Mouse (Mus musculus): ENCODE results near the gene Uck1.

Uck1 gene

GRCm38 (mm10) chr2:32258887-32259533, 949 bp downstream of the Uck1 start:
- DNase-seq: no peak

DNA sequence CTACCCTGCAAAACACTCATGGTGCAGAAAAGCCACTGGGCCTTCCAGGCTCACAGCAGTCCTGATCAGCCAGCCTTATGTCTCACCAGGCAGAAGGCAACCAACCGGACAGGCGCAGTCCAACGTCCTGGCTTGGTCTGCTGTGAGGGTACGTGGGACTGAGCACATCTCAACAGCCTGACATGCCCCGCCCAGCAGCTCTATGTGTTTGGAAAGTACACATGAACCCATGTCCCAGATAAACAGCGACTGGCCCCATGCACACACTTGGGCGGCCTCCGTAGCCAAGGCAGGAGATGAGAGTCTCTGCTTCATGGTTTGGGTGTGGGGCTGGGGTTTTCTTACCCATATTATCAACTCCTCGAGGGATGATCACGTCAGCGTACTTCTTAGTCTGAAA, 3.7 kb downstream of the Uck1 start:
- DNase-seq: no peak

- no peak for DNase-seq
Observed at GRCm38 (mm10) chr2:32254563-32254962, 5.4 kb downstream of the Uck1 start.

DNA sequence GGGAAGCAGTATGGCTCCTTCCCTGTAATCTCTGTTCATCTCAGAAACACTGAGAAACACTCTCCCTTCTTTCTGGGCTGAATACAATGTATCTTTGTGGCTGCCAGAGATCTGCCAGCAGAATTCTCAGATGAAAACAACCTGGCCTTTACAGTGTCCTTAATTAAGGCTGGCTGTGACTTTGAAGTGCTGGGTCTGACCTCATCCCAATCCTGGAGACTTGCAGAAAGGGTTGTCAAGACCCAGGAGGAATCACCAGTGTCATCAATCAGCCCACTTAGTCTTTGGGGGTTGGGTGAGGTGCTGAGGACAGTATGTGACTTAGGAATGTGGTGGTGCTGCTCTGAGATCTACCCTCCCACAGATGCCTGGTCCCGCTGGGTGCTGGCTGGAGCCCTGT, 6.6 kb downstream of the Uck1 start:
- DNase-seq: no peak

GRCm38 (mm10) chr2:32252658-32253057, 7.3 kb downstream of the Uck1 start:
- no peak for DNase-seq

GRCm38 (mm10) chr2:32251791-32252527, 8.0 kb downstream of the Uck1 start:
- DNase-seq: no peak

DNA sequence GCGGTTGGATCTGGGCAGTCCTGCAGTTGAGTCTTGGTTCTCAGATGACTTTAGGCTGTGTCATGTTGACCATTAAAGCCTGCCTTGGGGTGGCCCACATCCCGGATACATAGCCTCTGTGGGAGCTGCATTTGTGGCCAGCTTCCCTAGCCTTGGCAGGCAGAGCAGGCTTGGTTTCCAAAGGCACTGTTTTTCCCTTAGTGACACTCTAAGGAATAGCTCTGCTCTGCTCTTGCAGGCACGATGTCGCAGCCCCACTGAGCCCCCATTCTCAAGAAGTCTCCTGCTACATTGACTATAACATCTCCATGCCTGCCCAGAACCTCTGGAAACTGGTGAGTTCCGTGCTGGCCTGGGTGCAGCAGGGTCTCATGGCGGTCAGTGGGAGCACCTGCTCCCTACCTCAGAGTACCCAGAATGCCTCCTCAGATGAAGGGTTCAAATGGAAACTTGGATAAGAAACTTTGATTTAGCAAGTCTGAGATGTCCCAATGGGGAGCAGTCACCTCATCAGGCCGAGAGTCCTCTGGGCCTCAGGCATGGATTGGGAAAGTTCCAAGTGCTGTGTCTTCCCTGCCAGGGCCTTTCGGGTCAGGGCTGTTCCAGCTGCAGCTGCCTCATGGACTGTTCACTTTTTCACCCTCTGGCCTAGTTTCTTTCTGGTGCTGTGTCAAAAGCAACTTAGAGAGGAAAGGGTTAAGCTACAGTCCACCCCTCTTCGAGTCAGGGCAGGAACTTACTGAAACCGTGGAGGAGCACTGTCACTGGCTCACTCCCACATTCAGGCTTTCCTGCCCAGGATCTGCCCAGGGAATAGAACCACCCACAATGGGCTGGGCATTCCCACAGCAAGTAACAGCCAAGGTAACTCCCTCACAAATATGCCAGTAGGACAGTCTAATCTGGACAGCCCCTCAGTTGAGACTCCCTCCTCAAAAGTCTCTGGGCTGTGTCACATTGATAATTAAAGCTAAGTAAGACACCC, 11.3 kb downstream of the Uck1 start:
- no peak for DNase-seq

DNA sequence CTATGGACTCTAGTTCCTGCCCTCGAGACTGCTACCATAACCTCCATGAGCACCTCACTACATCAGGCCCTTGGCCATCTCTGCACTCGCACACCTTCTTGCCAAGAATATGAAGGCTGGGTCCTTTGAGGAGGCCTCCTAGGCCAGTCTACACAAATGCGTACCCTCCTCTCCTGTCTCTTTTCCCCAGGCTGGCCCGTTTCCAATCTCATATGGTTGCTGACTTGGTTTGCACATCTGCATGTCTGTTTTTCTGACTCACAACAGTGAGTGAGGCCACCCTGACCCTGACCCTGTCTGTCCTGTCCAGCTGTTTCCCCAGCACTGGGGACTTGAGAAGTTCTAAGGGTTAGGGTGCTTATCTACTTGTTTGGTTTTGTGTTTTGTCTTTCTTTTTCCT, 13.2 kb downstream of the Uck1 start:
- no peak for DNase-seq

- DNase-seq: no peak
Observed at GRCm38 (mm10) chr2:32242986-32243385, 17.0 kb downstream of the Uck1 start.

DNA sequence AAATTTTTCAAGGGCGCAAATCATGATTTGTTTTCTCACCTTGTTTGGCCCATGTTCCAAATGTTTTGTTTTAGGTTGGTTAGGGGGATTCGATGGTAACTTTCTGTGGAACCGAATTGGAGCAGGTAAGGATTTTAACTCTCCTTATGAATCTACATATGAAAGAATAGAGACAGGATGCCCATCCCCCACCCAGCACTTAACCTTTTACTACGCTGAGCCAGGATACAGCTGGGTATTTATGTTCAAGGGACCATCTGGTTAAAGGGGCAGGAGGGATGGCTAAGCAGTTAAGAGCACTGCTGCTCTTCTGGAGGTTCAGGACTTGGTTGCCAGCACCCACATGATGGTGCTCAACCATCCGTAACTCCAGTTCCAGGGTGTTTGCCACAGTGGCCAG, 19.4 kb downstream of the Uck1 start:
- DNase-seq: peak; percentile 50

GRCm38 (mm10) chr2:32238708-32239435, 21.1 kb downstream of the Uck1 start:
- DNase-seq: no peak

- DNase-seq: no peak
Observed at GRCm38 (mm10) chr2:32237571-32237970, 22.4 kb downstream of the Uck1 start.

DNA sequence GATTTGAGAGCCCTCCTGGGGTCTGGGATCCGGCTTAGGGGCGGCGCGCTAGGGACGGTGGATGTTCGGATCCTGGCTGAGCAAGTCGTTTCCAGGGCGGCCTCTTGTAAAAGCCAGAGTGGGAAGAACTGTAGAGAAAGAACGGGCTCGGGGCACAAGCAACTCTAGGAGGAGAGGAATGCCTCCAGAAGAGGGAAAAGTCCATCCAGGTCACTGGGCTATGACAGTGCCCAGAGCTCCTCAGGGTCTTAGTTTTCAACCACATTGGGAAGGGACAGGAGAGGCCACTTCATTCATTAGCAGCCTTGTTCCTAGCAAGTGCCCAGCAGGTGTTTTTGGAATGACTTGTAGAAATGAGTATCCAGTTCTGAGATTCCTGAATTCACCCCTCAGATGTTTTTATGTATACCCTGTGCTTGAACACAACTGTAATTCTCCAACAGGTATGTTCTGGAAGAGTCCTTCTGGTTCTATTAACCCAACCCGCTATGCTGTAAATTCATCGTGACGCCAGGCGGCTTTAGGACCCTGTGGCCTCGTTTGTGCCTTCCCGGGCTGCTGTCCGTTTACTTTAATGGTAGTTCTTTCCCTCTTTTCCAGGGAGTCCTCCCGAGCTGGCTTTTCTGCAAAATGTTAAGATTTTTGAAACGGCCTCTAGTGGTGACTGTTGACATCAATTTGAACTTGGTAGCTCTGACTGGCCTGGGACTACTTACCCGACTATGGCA, 23.0 kb downstream of the Uck1 start:
- DNase-seq: peak; percentile 45

GRCm38 (mm10) chr2:32235886-32236759, 23.8 kb downstream of the Uck1 start, which contains the start of gene Pomt1:
Gene Pomt1 (plus strand): TSS chr2:32236590.
- peak; percentile 92 for DNase-seq

DNA sequence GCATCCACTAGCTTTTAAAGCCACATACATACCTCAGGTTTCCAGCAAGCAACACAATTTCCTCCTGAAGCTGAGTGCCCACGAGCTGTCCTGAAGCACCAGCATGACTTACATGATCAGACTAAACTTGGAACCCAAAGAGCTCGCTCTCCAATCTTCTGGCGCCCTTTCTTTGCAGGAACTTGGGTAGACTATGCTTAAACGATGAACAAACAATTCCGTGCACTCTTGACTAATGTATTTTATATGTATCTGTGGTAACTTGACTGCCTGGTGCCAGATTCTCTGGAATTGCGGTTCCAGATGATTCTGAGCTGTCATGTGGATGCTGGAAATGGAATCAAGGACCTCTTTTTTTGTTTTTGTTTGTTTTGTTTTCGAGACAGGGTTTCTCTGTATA, 24.5 kb downstream of the Uck1 start:
- DNase-seq: no peak

DNA sequence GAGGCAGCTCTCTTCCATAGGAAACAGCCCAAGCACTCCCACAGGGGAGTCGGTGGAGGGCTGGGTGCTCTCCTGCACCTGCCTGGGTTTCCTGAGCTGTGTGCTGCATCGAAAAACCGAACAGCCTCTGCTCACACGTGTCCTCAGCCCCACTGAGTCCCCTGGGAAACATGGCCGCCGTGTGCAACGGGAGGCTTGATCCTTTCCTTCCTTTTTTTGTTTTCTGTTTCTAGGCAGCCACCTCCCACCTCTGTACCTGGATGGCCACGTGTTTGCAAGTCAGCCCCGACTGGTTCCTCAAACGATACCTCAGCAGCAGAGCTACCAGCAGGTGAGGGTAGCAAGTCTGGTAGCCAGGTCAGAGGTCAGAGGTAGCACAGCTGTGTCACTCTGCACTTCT, 37.9 kb downstream of the Uck1 start:
- no peak for DNase-seq

- DNase-seq: no peak
Observed at GRCm38 (mm10) chr2:32221577-32221976, 38.4 kb downstream of the Uck1 start.

GRCm38 (mm10) chr2:32220969-32221368, 39.0 kb downstream of the Uck1 start:
- no peak for DNase-seq

GRCm38 (mm10) chr2:32220021-32220420, 39.9 kb downstream of the Uck1 start:
- no peak for DNase-seq

- DNase-seq: no peak
Observed at GRCm38 (mm10) chr2:32219501-32219900, 40.5 kb downstream of the Uck1 start.

All from thymus, postnatal 4 days (tissue).